Mouse (Mus musculus) lung, embryonic 14.5 days (tissue): ENCODE measurements at regions not wholly inside any gene's neighbourhood (a gene's known extent, or its start where the extent isn't known, plus 50 kb on each side); places are given as distances from the start of the nearest gene placed in this dataset.

Source experiments
- ATAC-seq: fragments of 200-750 bp; cut with Nextera tagmentation; 2 replicates; pipeline ENCODE4 v1.8.0; 2017; ENCODE audit warnings: mild to moderate bottlenecking, moderate TSS enrichment, moderate library complexity; ENCODE audit not compliant: insufficient read depth
- DNase-seq: peaks from one replicate; pipeline ENCODE4 v3.0.0-alpha.2; 2015
- H3K27ac ChIP-seq: fragments of 300-500 bp; sonication (generic); 2 replicates; pipeline ENCODE4 v1.5.1; 2014; ENCODE audit warnings: low read depth, mild to moderate bottlenecking, moderate library complexity
- H3K27me3 ChIP-seq: fragments of 300-500 bp; sonication (generic); 2 replicates; pipeline ENCODE4 v1.6.1; 2014; ENCODE audit warnings: low read length, control low read depth; ENCODE audit not compliant: insufficient read depth
- H3K36me3 ChIP-seq: fragments of 300-500 bp; sonication (generic); 2 replicates; pipeline ENCODE4 v1.6.1; 2014; ENCODE audit warnings: control low read depth; ENCODE audit not compliant: insufficient read depth
- H3K4me1 ChIP-seq: fragments of 300-500 bp; sonication (generic); 2 replicates; pipeline ENCODE4 v1.6.1; 2014; ENCODE audit warnings: antibody characterized with exemption, control low read depth; ENCODE audit not compliant: insufficient read depth
- H3K4me2 ChIP-seq: fragments of 300-500 bp; sonication (generic); 2 replicates; pipeline ENCODE4 v1.6.1; 2014; ENCODE audit warnings: mild to moderate bottlenecking
- H3K4me3 ChIP-seq: fragments of 300-500 bp; sonication (generic); 2 replicates; pipeline ENCODE4 v1.5.1; 2014; ENCODE audit warnings: low read depth, low read length
- H3K9ac ChIP-seq: fragments of 300-500 bp; sonication (generic); 2 replicates; pipeline ENCODE4 v1.6.1; 2014
- H3K9me3 ChIP-seq: fragments of 300-500 bp; sonication (generic); 2 replicates; pipeline ENCODE4 v1.6.1; 2016; ENCODE audit warnings: low read depth, low read length, control low read depth
- CTCF ChIP-seq: IDR thresholded peaks from 2 replicates; pipeline ENCODE4 v1.5.1; 2016; ENCODE audit warnings: antibody characterized with exemption, low read depth
- WGBS: fragments of 180-500 bp; shearing (Covaris S2); extraction: QIAGEN DNeasy Blood & Tissue Kit; methylation state at CpG from one replicate; pipeline ENCODE4 v1.1.7; 2014; 5-methylcytosine and 5-hydroxymethylcytosine counted together

GRCm38 (mm10) chr3:27779892-27780291 is 68.8 kb upstream of the Fndc3b start:
- Histone ChIP-seq H3K4me3 (no peak overlapping the region), H3K36me3 (no peaks in the 10 kb centered on the region), H3K4me1 (0 out of 2 replicates have a peak, but pooled peaks cover 9% of the 10 kb centered on the region), H3K27ac (no peak overlapping the region), H3K9ac (no peak overlapping the region), H3K9me3 (no peaks in the 10 kb centered on the region), H3K27me3 (no peaks in the 10 kb centered on the region), H3K4me2 (no peak overlapping the region)
- DNase-seq (no peak), ATAC-seq (no peak)
- TF ChIP-seq CTCF = no peak
- WGBS = 46% methylated on average over 7 of the region's 7 CpGs

GRCm38 (mm10) chr3:27777751-27778150 is 66.6 kb upstream of the Fndc3b start:
- TF ChIP-seq CTCF = no peak
- 84% methylated on average over 6 of the region's 6 CpGs for whole genome bisulfite sequencing

GRCm38 (mm10) chr3:27773176-27773575 is 62.1 kb upstream of the Fndc3b start:
- WGBS = 60% methylated on average over 3 of the region's 3 CpGs
- no peaks in the 10 kb centered on the region for H3K4me1 ChIP-seq
- no peak overlapping the region for H3K4me2 ChIP-seq
- H3K36me3 ChIP-seq = no peaks in the 10 kb centered on the region
- H3K9ac ChIP-seq = no peak overlapping the region
- no peak for ATAC-seq
- H3K9me3 ChIP-seq = no peaks in the 10 kb centered on the region
- H3K27ac ChIP-seq = no peak overlapping the region
- no peaks in the 10 kb centered on the region for H3K27me3 ChIP-seq
- no peak for DNase-seq
- no peak overlapping the region for H3K4me3 ChIP-seq
- no peak for TF ChIP-seq CTCF

More at GRCm38 (mm10) chr3:27777751-27778150, 66.6 kb upstream of the Fndc3b start:
- DNase-seq (no peak), ATAC-seq (no peak)
- Histone ChIP-seq H3K4me1 (0 out of 2 replicates have a peak, but pooled peaks cover 9% of the 10 kb centered on the region), H3K27ac (no peak overlapping the region), H3K9ac (no peak overlapping the region), H3K4me2 (no peak overlapping the region), H3K36me3 (no peaks in the 10 kb centered on the region), H3K27me3 (no peaks in the 10 kb centered on the region), H3K4me3 (no peak overlapping the region), H3K9me3 (no peaks in the 10 kb centered on the region)

GRCm38 (mm10) chr3:27769438-27769837 is 58.3 kb upstream of the Fndc3b start:
- peaks cover 13% of the 10 kb centered on the region for H3K4me1 ChIP-seq
- H3K4me2 ChIP-seq = no peak overlapping the region
- no peak for TF ChIP-seq CTCF
- ATAC-seq = no peak
- DNase-seq = no peak
- WGBS = 86% methylated on average over 5 of the region's 5 CpGs
- H3K27me3 ChIP-seq = no peaks in the 10 kb centered on the region
- no peak overlapping the region for H3K27ac ChIP-seq
- H3K9me3 ChIP-seq = no peaks in the 10 kb centered on the region
- no peak overlapping the region for H3K4me3 ChIP-seq
- no peak overlapping the region for H3K9ac ChIP-seq
- no peaks in the 10 kb centered on the region for H3K36me3 ChIP-seq

GRCm38 (mm10) chr3:27767188-27767587 is 56.1 kb upstream of the Fndc3b start:
- H3K9me3 ChIP-seq = no peaks in the 10 kb centered on the region
- no peak overlapping the region for H3K9ac ChIP-seq
- H3K4me1 ChIP-seq = peaks cover 13% of the 10 kb centered on the region
- DNase-seq = no peak
- no peaks in the 10 kb centered on the region for H3K36me3 ChIP-seq
- no peak overlapping the region for H3K27ac ChIP-seq
- 53% methylated on average over 8 of the region's 8 CpGs for WGBS
- H3K27me3 ChIP-seq = no peaks in the 10 kb centered on the region
- no peak for ATAC-seq
- no peak for TF ChIP-seq CTCF
- no peak overlapping the region for H3K4me3 ChIP-seq
- H3K4me2 ChIP-seq = no peak overlapping the region

GRCm38 (mm10) chr3:27766421-27766820 is 55.3 kb upstream of the Fndc3b start:
- Histone ChIP-seq H3K4me3 (no peak overlapping the region), H3K9ac (no peak overlapping the region), H3K9me3 (no peaks in the 10 kb centered on the region), H3K27me3 (no peaks in the 10 kb centered on the region), H3K27ac (peak overlapping the region; percentile 69), H3K4me2 (no peak overlapping the region), H3K36me3 (no peaks in the 10 kb centered on the region), H3K4me1 (peaks cover 13% of the 10 kb centered on the region)
- ATAC-seq (peak; percentile 67; the same call in 1 of the 2 replicates), DNase-seq (peak; percentile 63)
- 38% methylated on average over 6 of the region's 6 CpGs for WGBS
- no peak for TF ChIP-seq CTCF

GRCm38 (mm10) chr3:27765929-27766328 is 54.8 kb upstream of the Fndc3b start:
- no peak for TF ChIP-seq CTCF
- no peaks in the 10 kb centered on the region for H3K9me3 ChIP-seq
- H3K4me1 ChIP-seq = peaks cover 13% of the 10 kb centered on the region
- DNase-seq (peak; percentile 80), ATAC-seq (peak; percentile 59; the same call in 1 of the 2 replicates)
- no peaks in the 10 kb centered on the region for H3K27me3 ChIP-seq
- WGBS = 27% methylated on average over 7 of the region's 7 CpGs
- no peaks in the 10 kb centered on the region for H3K36me3 ChIP-seq
- H3K9ac ChIP-seq = no peak overlapping the region
- peak overlapping the region; percentile 69 for H3K27ac ChIP-seq
- no peak overlapping the region for H3K4me2 ChIP-seq
- H3K4me3 ChIP-seq = no peak overlapping the region

- Histone ChIP-seq H3K27ac (no peak overlapping the region), H3K4me1 (peaks cover 13% of the 10 kb centered on the region), H3K36me3 (no peaks in the 10 kb centered on the region), H3K9ac (no peak overlapping the region), H3K27me3 (no peaks in the 10 kb centered on the region), H3K4me2 (no peak overlapping the region), H3K4me3 (no peak overlapping the region), H3K9me3 (no peaks in the 10 kb centered on the region)
- TF ChIP-seq CTCF = no peak
- no peak for DNase-seq
- ATAC-seq = no peak
- 64% methylated on average over 2 of the region's 2 CpGs for WGBS
These were observed 53.4 kb upstream of the Fndc3b start for GRCm38 (mm10) chr3:27764556-27764955.
